Mouse (Mus musculus) adipose tissue, adult 10 weeks (tissue): Measurements from ENCODE around the gene Zmym3. TPM values are rescaled to one million over a fixed set of nuclear protein-coding genes. Genes with fewer than 3 reads are reported as not detected.

Experiments
- polyA plus RNA-seq: library from polyadenylated mRNA; stranded (reverse); fragments of 350-450 nt; fragmentation: Illumina TruSeq; extraction: RNeasy Lipid Tissue Mini Kit (QIAGEN cat#74804); gene quantifications from one replicate; pipeline ENCODE4 v1.2.3, GENCODE M21; 2014; ENCODE audit warnings: low read depth, low replicate concordance

Gene Zmym3
- polyA plus RNA-seq: 50.3 TPM

GRCm38 (mm10) chrX:101420700-101421095 is at the start of gene Zmym3:
Gene Zmym3, minus strand, starts transcription at chrX:101420849.

GRCm38 (mm10) chrX:101448886-101449475 is 28.3 kb upstream of the Zmym3 start, which contains the start of gene Itgb1bp2:
Gene Itgb1bp2, plus strand, starts transcription at chrX:101449088.

GRCm38 (mm10) chrX:101429142-101429949 is 8.7 kb upstream of the Zmym3 start, which contains the start of gene Nono:
Gene Nono, plus strand, starts transcription at chrX:101429318.

GRCm38 (mm10) chrX:101376190-101376968 is 44.3 kb downstream of the Zmym3 start, which contains the start of gene Gjb1:
Gene Gjb1, plus strand, starts transcription at chrX:101376378.

Other genes with a start within 250 kb of the Zmym3 start
- 45.4 TPM for gene Snx12, start 198.3 kb downstream of the Zmym3 start, polyA plus RNA-seq
- gene Foxo4, start 166.3 kb downstream of the Zmym3 start, polyA plus RNA-seq: 27.3 TPM
- 8.2 TPM for gene Gm614, start 156.9 kb downstream of the Zmym3 start, polyA plus RNA-seq
- gene Il2rg, start 152.6 kb downstream of the Zmym3 start, polyA plus RNA-seq: 9.5 TPM
- not detected for gene Gm20489, start 151.8 kb downstream of the Zmym3 start, polyA plus RNA-seq
- gene Med12, start 146.8 kb downstream of the Zmym3 start, polyA plus RNA-seq: 53.8 TPM
- gene Nlgn3, start 121.7 kb downstream of the Zmym3 start, polyA plus RNA-seq: 0.05 TPM
- 18.5 TPM for gene Gjb1, start 44.5 kb downstream of the Zmym3 start, polyA plus RNA-seq
- gene Nono, start 8.5 kb upstream of the Zmym3 start, polyA plus RNA-seq: 172 TPM
- 0.56 TPM for gene Itgb1bp2, start 28.2 kb upstream of the Zmym3 start, polyA plus RNA-seq
- gene Taf1, start 111.9 kb upstream of the Zmym3 start, polyA plus RNA-seq: 27.7 TPM
- 139 TPM for gene Ogt, start 219.2 kb upstream of the Zmym3 start, polyA plus RNA-seq